Mouse (Mus musculus) adrenal gland, adult (tissue): ENCODE data around the gene Chrnb1.

Experiments
- DNase-seq, 2 experiments: peaks; one replicate each; pipeline ENCODE4 v3.0.0; 2022 to 2023; ENCODE audit warnings: low spot score in 1 of 2; ENCODE audit not compliant: inconsistent age in 2 of 2

Chrnb1 gene

DNA sequence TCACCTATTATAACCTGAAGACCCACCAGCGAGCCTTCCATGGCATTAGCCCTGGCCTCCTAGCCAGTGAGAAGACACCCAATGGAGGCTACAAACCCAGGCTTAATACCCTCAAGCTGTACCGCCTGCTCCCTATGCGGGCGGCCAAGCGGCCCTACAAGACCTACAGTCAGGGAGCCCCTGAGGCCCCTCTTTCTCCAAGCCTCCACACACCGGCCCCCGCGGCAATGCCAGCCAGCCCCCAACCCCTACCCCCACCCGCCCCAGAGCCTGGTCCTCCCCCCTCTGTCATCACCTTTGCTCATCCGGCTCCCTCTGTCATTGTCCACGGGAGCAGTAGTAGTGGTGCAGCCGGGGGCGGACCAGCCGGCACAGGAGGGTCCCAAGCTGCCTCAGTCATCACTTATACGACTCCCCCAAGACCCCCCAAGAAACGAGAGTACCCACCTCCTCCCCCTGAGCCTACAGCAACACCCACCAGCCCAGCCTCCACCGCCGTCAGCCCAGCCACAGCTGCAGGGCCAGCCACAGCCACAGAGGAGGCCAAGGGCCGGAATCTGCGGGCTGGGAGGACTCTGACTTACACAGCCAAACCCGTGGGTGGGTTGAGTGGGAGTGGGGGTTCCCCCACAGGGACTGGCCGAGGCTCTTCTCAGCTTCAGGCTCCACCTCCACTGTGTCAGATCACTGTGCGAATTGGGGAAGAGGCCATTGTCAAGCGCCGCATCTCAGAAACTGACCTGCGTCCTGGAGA lies 18.1 kb downstream of the Chrnb1 start:
- no peak for DNase-seq

DNA sequence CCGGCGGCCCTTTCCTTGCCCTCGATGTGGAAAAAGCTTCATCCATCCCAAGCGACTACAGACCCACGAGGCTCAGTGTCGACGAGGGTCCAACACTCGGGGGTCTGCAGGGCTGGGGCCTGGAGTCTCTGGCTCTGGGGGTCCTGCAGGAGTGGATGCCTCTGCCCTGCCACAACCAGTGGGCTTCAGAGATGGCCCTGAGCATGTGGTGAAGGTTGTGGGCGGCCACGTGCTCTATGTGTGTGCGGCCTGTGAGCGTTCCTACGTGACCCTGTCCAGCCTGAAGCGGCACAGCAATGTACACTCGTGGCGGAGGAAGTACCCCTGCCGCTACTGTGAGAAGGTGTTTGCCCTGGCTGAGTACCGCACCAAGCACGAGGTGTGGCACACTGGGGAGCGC lies 19.3 kb downstream of the Chrnb1 start:
- no peak for DNase-seq

DNA sequence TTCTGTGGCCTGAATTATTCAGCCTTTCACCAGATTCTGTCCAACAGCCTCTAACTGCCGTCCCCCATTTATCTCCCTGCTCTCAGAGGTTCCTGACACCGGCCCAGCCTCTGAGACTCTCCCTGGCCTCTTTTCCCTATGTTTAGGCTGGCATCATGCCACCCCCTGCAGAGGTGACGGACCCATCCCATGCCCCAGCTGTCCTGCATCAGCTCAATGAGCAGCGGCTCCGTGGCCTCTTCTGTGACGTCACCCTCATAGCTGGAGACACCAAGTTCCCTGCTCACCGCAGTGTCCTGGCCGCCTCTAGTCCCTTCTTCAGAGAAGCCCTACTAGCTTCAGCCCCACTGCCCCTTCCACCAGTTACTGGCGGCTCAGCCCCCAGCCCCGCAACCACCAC lies 20.0 kb downstream of the Chrnb1 start:
- no peak for DNase-seq

DNA sequence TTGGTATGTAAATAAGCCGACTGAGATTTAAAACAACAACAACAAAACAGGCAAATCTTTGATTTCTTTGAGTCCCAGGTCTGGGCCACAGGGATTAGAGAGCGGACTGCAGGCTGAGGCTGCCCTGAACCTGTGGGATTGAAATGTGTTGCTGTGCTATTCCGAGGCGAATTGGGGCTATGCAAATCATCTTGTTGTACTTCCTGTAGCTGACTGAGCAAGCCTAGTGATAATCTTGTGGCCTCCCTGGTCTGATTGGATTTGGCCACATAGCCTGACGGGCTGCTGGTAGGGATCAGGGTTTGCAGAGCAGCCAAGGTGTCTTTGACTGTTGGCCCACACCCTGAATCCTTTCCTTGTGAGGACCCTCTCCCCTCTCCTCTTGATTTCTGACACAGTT lies 20.8 kb downstream of the Chrnb1 start:
- no peak for DNase-seq

DNA sequence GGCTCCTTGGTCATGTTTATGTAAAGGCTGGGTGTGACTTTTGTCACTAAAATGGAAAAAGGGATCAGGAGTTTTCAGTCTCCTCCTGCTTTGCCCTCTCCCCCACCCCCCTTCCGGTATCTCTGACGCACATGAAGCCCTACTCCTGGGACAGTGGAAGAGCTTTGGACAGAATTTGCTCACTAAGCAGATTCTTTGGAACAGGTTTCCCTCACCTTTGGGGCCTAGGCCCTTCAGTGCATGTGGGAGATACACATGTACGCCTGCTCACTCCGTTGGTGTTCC lies 28.2 kb downstream of the Chrnb1 start:
- no peak for DNase-seq

DNA sequence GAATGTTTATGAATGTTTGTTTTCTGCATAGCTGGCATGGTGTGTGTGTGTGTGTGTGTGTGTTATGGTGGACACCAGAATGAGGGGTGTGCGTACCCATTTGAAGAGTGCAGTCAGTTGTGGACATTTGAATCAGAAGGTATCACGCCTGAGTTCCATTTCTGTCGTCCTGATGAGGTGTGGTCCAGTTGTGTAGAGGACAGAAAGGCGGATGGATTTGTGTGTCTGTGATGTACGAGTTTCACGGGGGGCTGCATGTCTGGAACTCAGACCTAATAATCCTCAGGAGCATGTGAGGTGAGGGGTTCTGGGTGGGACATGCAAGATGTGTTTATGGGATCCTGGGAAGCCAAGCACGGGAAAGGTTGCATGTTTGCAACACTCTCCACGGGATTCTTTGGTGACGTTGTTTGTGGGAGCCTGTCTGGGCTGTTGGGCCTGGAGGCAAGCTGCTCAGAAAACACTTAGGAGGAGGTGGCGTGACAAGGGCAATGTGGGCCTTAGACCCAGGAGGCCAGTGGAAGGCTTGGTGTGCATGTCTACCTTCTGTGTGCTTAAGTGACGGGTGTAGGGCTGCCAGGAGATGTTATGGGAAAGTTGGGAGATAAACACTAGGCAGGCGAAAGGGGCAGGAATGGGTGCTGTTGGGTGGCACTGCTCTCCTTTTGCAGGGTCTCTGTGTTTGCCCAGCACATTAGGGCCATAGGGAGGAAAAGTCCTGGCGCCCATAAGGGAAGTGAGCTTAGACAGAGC lies 28.7 kb downstream of the Chrnb1 start:
- peak in 1 of 2 experiments; percentile 58 for DNase-seq

DNA sequence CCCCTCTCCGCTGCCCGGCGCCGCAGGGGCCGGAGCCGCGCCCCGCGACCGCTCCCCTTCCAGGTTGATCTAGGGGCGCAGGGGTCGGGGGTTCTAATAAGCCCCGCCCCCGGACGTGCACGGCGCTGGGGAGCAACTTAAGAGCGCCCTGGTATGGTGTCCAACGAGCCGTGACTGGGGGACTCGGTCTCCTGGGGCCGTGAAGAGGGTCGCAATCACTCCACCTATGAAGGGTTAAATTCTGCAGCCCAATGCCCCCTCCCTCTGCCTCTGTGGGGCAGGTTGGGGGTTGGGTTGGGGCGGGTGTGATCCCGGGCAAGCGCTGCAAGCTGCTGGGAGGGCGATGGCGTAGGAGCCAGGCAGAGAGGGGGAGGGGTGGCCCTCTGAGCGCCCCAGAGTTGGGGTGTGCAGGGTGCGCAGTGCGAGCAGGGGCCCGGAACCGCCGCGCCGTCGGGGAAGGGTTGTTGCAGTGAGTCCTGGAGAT lies 29.6 kb downstream of the Chrnb1 start:
- peak; percentile 86 to 94 for DNase-seq

DNA sequence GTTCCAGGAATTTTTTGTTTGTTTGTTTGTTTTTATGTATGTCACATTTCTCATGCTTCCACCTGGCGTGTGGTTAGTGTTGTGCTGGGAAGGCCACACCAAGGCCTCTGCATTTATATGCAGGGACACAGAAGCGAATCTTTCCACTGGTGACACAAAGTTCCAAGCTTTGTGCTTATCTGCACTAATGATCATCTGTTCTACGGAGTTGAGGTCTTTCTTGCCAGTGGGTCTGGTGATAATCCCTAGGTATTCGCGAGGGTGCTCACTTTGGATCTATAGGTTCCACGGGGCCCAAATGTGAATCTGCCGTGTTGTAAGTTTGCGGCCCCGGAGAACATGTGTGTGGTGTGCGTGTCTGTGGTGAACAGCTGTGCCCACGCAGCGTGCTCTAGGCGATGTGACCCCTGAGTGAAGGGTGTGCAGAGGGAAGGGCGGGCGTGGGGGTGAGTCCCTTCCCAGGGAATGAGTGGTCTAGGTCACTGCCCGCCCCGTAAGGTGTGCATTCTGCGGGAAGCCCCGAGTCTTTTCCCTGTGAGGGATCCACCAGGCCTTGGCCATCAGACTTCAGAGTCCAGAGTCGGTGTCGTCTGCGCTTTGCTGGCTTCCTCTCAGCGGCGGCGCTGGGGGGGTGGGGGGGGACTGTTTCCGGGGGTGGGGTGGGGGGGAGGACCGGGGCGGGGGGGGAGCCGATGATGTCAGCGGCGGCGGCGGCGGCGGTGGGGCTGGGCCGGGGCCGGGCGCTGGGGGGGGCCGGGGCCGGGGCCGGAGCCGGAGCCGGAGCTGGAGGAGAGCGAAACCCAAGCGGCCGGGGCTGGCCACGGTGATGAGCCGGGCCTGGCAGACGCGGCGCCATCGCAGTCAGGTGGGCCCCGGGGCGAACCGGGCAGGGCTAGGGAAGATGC lies 30.3 kb downstream of the Chrnb1 start, which contains the start of gene Zbtb4:
Gene Zbtb4, plus strand, starts transcription at position 692 of the 905 bp plus-strand sequence.
- peak; percentile 55 to 79 for DNase-seq

DNA sequence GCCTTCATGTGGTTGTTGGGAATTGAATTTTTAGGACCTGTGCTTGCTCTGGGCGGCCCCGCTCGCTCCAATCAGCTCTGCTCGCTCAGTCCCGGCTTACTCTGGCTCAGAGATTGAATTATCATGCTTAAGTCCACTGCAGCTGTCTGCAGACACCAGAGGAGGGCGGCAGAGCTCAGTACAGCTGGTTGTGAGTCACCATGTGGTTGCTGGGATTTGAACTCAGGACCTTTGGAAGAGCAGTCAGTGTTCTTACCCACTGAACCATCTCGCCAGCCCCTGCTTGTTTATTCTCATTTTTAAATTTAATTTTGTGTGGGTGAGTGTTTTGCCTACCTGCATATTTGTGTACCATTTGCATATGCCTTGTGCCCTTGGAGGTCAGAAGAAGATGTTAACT lies 32.2 kb downstream of the Chrnb1 start:
- no peak for DNase-seq

DNA sequence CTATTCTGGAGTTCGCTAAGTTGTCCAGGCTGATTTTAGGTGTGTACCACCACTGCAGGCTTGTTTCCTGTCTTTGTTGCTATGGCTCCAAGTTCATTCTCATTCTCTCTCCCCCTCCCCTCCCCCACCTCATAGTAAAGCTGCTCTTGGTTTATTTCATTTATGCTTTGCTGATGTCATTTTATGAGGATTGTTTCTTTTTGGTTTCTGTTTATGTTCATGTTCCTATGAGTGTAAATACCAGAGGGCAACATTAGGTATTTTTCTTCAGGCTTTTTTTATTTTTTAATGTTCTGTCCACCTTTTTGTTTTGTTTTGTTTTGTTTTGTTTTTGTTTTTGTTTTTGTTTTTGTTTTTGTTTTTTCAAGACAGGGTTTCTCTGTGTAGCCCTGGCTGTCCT lies 33.9 kb downstream of the Chrnb1 start, which contains the start of gene Slc35g3:
Gene Slc35g3, minus strand, starts transcription at position 101 of the 400 bp plus-strand sequence.
- DNase-seq = no peak

DNA sequence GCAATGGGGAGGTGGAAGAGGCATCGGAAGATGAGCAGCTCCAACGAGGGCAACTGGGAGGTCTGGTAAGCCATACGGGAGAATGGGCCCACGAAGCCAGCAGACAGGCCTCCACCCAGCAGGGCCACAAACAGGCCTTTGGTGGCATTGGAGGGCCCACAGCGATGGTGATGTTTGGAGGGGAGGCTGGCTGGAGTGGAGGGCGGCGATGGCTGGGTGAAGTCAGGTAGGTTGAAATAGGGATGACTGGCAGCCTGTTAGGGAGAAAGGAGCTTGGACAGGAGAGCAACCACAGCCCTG lies 34.9 kb downstream of the Chrnb1 start:
- DNase-seq = no peak

DNA sequence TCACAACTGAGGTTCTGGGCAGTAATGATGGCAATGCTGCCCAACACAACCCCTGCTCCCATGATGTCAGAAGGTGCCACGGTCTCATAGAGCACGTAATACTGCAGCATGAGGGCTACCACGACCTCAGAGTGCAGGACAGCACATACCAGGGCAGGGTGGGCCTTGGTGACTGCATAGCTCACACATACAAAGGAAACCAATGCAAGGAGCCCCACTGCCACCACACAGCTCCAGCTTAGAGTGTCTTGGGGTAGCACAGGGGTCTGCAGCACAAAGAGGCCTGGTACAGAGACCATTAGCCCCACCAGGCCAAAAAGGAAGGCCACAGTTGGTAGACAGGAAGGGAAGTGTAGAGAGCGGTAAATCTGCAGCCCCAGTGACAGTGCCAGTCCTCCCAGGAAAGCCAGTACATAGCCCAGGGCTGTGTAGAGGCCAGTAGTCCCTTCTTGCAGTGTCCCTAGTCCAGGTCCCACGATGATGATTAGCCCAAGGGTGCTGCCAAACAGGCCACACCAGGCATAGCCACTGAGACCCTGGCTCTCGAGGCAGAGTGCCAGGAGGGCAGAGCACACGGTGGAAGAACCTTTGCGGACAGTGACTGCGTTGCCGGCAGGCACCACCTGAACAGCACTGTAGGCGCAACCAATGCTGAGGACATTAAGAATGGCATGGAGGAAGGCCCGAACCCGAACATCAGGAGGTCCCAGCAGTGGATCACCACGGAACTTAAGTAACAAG lies 35.4 kb downstream of the Chrnb1 start:
- DNase-seq = peak in 1 of 2 experiments; percentile 55

DNA sequence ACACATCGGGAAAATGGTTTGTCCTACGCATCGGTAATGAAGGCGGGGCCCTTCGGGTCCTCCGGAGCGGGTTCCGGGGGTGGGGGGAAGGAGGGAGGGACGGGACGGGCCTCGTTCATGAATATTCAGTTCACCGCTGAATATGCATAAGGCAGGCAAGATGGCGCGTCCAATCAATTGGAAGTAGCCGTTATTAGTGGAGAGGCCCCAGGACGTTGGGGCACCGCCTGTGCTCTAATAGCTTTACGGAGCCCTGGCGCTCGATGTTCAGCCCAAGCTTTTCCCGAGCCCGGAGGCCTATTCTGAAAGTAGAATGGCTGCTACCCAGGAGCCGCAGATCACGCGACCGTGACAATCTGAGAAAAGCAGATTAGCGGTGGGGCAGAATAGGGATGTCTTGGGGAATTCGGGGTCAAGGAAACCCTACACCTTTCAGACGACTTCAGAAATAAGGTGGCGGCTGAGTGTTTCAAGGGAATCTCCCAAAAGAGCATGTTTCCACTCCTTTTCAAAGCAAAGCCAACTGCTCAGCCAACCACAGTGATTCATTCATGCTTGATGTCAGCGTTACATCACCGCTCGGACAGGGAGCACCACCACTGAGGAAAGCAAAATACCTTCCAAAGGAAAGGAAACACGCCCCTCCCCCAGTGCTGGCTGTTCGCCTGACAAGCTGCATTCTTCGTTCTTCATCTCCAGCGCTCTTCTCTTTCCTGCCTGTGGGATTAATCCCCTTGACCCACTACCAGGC lies 36.6 kb downstream of the Chrnb1 start:
- DNase-seq = peak; percentile 91 to 94

DNA sequence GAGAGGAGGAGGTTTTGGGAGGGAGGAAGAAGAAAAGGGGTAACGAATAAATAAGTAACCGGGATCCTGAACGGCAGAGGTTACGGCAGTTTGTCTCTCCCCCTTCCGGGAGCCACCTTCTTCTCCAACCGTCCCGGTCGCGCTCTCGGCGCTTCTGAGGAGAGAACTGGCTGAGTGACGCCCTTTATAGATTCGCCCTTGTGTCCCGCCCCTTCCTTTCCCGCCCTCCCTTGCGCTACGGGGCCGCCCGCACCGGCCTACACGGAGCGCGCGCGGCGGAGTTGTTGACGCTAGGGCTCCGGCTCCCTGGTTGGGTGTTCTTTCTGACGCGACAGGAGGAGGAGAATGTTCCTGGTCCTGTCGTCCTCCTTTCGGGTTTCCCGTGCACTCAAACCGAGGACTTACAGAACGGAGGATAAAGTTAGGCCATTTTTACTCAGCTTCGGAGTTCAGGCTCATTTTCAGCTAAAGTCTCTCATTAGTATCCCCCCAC lies 37.2 kb downstream of the Chrnb1 start, which contains the start of gene Polr2a:
Gene Polr2a, minus strand, starts transcription at position 160 of the 493 bp plus-strand sequence.
- DNase-seq = peak; percentile 97 to 100

DNA sequence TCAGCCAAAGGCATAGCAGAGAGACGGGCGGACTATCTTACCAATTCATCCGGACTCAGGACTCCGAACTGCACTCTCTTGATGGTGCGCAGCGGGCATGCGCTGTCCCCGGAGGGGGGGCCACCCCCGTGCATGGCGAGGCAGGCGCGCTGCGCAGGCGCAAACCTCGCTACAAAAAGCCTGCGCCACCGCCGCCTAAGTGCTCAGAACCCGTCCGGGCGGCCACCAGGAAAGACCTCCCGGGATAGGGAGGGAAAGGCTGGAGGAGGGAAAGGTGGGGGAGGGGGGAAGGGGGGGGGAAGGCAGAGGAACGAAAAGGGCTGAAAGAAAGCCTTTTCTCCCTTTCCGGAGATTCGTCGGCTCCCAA lies 37.7 kb downstream of the Chrnb1 start:
- peak; percentile 98 to 99 for DNase-seq

DNA sequence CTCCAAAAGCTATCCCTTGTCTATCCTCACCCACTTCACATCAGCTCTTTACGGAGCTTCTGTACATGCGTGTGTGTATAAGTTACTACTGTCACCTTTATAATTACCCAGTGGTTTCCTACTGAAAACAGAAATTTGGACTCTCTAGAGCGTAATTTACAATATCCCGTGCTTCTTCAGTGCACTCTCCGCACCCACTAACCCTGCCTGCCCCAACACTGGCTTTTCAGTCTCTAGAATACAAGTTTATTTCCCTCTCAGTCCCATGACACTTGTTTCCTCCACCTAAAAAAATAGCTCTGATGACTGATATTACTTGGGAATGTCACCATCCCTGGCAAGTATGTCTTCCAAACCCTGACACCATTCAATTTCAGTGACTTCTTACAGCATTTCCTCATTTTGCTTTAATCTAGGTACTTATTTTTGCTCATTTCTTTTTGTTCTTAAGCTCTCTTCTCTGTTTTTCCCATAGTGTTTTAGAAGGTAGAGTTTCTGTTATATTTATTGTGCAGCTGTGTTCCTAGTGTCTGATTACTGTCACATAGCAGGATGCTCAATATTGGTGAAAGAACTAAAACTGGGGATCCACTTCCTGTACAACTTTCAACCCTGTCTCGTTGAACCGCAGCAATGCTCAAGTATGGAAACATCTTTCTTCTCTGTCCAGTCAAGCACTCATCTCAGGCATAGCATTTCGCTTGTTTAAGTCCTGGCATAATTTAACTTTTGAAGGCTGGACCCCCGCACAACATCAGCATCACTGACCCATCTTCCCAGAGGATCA lies 38.2 kb downstream of the Chrnb1 start:
- peak in 1 of 2 experiments; percentile 42 for DNase-seq

DNA sequence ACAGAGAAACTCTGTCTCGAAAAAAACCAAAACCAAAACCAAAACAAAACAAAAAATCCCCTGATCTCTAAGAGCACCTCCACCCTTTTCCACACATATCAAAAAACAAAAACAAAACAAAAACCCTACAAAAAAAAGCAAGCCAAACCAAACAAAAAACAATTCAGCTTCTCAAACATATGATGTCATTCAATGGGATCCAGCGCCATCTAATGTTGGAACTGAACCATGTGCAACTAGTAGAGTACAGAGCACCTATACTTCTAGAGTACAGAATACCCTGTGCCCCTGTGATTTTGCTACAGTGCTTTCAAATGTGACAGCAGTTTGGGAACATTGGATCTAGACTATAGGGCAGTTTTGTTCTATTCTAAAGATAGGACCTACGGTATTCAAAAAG lies 41.0 kb downstream of the Chrnb1 start:
- DNase-seq = peak in 1 of 2 experiments; percentile 83

DNA sequence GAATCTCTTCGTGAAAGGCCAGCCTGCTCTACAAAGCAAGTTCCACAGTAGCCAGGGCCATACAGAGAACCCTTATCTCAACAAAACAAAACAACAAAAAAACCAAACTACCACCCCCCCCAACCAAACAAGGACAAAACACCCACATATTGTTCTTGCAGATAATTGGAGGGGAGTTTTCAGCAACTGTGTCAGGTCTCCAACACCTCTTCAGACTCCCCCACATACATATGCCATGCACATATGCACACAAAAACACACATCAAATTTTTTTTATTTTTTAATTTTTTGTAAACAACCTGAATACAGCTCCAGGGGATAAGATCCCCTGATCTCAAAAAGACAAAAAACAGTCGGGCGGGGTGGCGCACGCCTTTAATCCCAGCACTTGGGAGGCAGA lies 41.5 kb downstream of the Chrnb1 start:
- peak in 1 of 2 experiments; percentile 47 for DNase-seq

DNA sequence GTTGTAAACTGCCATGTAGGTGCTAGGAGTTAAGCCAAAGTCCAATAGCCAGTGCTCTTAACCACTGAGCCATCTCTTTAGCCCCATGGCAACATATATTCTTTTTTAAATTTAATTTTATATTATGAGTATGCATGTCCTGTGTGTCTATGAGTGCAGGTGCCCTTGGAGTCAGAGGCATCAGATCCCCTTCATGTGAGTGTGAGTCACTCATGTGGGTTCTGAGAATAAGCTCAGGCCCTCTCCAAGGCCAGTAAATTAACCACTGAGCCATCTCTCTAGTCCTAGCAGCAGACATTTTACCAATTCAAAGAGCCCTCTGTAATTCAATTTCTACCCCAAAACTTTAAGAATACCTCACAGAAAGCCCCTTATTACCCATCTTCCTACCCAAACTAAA lies 43.1 kb downstream of the Chrnb1 start:
- peak; percentile 60 to 84 for DNase-seq
